Mouse (Mus musculus) heart, embryonic 15.5 days (tissue): ENCODE results near the gene Amigo2. TPM values are rescaled to one million over a fixed set of nuclear protein-coding genes. Genes with fewer than 3 reads are reported as not detected.

Source experiments
- ATAC-seq: fragments of 200-750 bp; cut with Nextera tagmentation; replicated peaks from 2 replicates; pipeline ENCODE4 v1.8.0; 2017; ENCODE audit warnings: low read depth, moderate TSS enrichment; ENCODE audit not compliant: insufficient number of reproducible peaks, insufficient read depth, low FRiP score
- H3K27ac ChIP-seq: fragments of 300-500 bp; sonication (generic); 2 replicates; pipeline ENCODE4 v1.5.1; 2015; ENCODE audit warnings: mild to moderate bottlenecking, inconsistent platforms
- H3K27me3 ChIP-seq: fragments of 300-500 bp; sonication (generic); 2 replicates; pipeline ENCODE4 v1.6.1; 2015; ENCODE audit warnings: inconsistent platforms
- H3K36me3 ChIP-seq: fragments of 300-500 bp; sonication (generic); 2 replicates; pipeline ENCODE4 v1.6.1; 2015; ENCODE audit warnings: mild to moderate bottlenecking, inconsistent platforms
- H3K4me1 ChIP-seq: fragments of 300-500 bp; sonication (generic); replicated peaks from 2 replicates; pipeline ENCODE4 v1.6.1; 2015; ENCODE audit warnings: inconsistent platforms
- H3K4me2 ChIP-seq: fragments of 300-500 bp; sonication (generic); 2 replicates; pipeline ENCODE4 v1.6.1; 2015; ENCODE audit warnings: inconsistent platforms, mild to moderate bottlenecking, moderate library complexity
- H3K4me3 ChIP-seq: fragments of 300-500 bp; sonication (generic); 2 replicates; pipeline ENCODE4 v1.5.1; 2015; ENCODE audit warnings: mild to moderate bottlenecking, inconsistent platforms
- H3K9ac ChIP-seq: fragments of 300-500 bp; sonication (generic); 2 replicates; pipeline ENCODE4 v1.6.1; 2015; ENCODE audit warnings: mild to moderate bottlenecking, inconsistent platforms
- H3K9me3 ChIP-seq: fragments of 300-500 bp; sonication (generic); replicated peaks from 2 replicates; pipeline ENCODE4 v1.6.1; 2016; ENCODE audit warnings: inconsistent platforms
- WGBS: fragments of 180-500 bp; shearing (Covaris S2); methylation state at CpG from one replicate; pipeline ENCODE4 v1.1.7; 2015; ENCODE audit warnings: mixed read lengths; 5-methylcytosine and 5-hydroxymethylcytosine counted together
- polyA plus RNA-seq: library from polyadenylated mRNA; unstranded; fragments of >200 nt; fragmentation: Nextera tagmentation; extraction: Ambion mirVana; gene quantifications from 2 replicates; pipeline ENCODE4 v1.2.1, GENCODE M21; 2015

Gene Amigo2
- polyA plus RNA-seq, 1 experiment from 2014 or later = 4.5 TPM

GRCm38 (mm10) chr15:97281712-97282571 lies 34.9 kb upstream of the Amigo2 start:
- H3K4me2 ChIP-seq = no peak overlapping the region
- H3K9me3 ChIP-seq = no peaks in the 10 kb centered on the region
- H3K36me3 ChIP-seq = no peaks in the 10 kb centered on the region
- H3K27ac ChIP-seq = no peak overlapping the region
- no peak overlapping the region for H3K9ac ChIP-seq
- ATAC-seq = no peak
- no peaks in the 10 kb centered on the region for H3K27me3 ChIP-seq
- no peaks in the 10 kb centered on the region; the same call in 1 of the 2 replicates for H3K4me1 ChIP-seq
- WGBS = 55% methylated on average over 10 of the region's 10 CpGs
- no peak overlapping the region for H3K4me3 ChIP-seq

- Histone ChIP-seq H3K36me3 (no peaks in the 10 kb centered on the region), H3K27ac (no peak overlapping the region), H3K4me1 (no peaks in the 10 kb centered on the region; the same call in 1 of the 2 replicates), H3K9ac (no peak overlapping the region), H3K4me3 (no peak overlapping the region), H3K9me3 (no peaks in the 10 kb centered on the region), H3K27me3 (no peaks in the 10 kb centered on the region), H3K4me2 (no peak overlapping the region)
- ATAC-seq = no peak
- WGBS = 41% methylated on average over 9 of the region's 9 CpGs
Measured at GRCm38 (mm10) chr15:97280776-97281175, 33.7 kb upstream of the Amigo2 start.

GRCm38 (mm10) chr15:97280131-97280530 lies 33.0 kb upstream of the Amigo2 start:
- ATAC-seq = no peak
- H3K27me3 ChIP-seq = no peaks in the 10 kb centered on the region
- H3K4me2 ChIP-seq = no peak overlapping the region
- H3K9ac ChIP-seq = no peak overlapping the region
- H3K9me3 ChIP-seq = no peaks in the 10 kb centered on the region
- no peaks in the 10 kb centered on the region for H3K36me3 ChIP-seq
- H3K4me1 ChIP-seq = no peaks in the 10 kb centered on the region; the same call in 1 of the 2 replicates
- H3K27ac ChIP-seq = no peak overlapping the region
- WGBS = 74% methylated on average over 8 of the region's 8 CpGs
- no peak overlapping the region for H3K4me3 ChIP-seq

- Histone ChIP-seq H3K4me3 (no peak overlapping the region), H3K9ac (no peak overlapping the region), H3K4me2 (no peak overlapping the region), H3K27ac (no peak overlapping the region), H3K9me3 (no peaks in the 10 kb centered on the region), H3K36me3 (no peaks in the 10 kb centered on the region), H3K27me3 (no peaks in the 10 kb centered on the region), H3K4me1 (no peaks in the 10 kb centered on the region; the same call in 1 of the 2 replicates)
- 93% methylated on average over 9 of the region's 9 CpGs for WGBS
- ATAC-seq = no peak
Measured at GRCm38 (mm10) chr15:97278340-97278948, 31.4 kb upstream of the Amigo2 start.

- no peaks in the 10 kb centered on the region for H3K36me3 ChIP-seq
- no peak overlapping the region for H3K4me3 ChIP-seq
- no peak overlapping the region for H3K9ac ChIP-seq
- H3K27ac ChIP-seq = no peak overlapping the region
- no peak overlapping the region for H3K4me2 ChIP-seq
- 76% methylated on average over 10 of the region's 10 CpGs for WGBS
- H3K27me3 ChIP-seq = no peaks in the 10 kb centered on the region
- H3K9me3 ChIP-seq = no peaks in the 10 kb centered on the region
- ATAC-seq = no peak
- no peaks in the 10 kb centered on the region; the same call in 1 of the 2 replicates for H3K4me1 ChIP-seq
Measured at GRCm38 (mm10) chr15:97277328-97277727, 30.2 kb upstream of the Amigo2 start.

GRCm38 (mm10) chr15:97276660-97277153 lies 29.6 kb upstream of the Amigo2 start:
- H3K4me1 ChIP-seq = no peaks in the 10 kb centered on the region
- WGBS = 76% methylated on average over 20 of the region's 20 CpGs

GRCm38 (mm10) chr15:97275626-97276395 lies 28.7 kb upstream of the Amigo2 start:
- WGBS = 87% methylated on average over 12 of the region's 12 CpGs
- Histone ChIP-seq H3K27ac (no peak overlapping the region), H3K9ac (no peak overlapping the region), H3K4me2 (no peak overlapping the region), H3K9me3 (no peaks in the 10 kb centered on the region), H3K36me3 (no peaks in the 10 kb centered on the region), H3K4me3 (no peak overlapping the region), H3K4me1 (no peaks in the 10 kb centered on the region), H3K27me3 (no peaks in the 10 kb centered on the region)
- no peak for ATAC-seq

More at GRCm38 (mm10) chr15:97276660-97277153, 29.6 kb upstream of the Amigo2 start:
- no peak overlapping the region for H3K4me3 ChIP-seq
- H3K4me2 ChIP-seq = no peak overlapping the region
- no peaks in the 10 kb centered on the region for H3K27me3 ChIP-seq
- no peaks in the 10 kb centered on the region for H3K36me3 ChIP-seq
- ATAC-seq = no peak
- H3K9ac ChIP-seq = no peak overlapping the region
- no peak overlapping the region for H3K27ac ChIP-seq
- H3K9me3 ChIP-seq = no peaks in the 10 kb centered on the region

GRCm38 (mm10) chr15:97272831-97273230 lies 25.7 kb upstream of the Amigo2 start:
- ATAC-seq = no peak
- H3K4me1 ChIP-seq = no peaks in the 10 kb centered on the region
- 73% methylated on average over 3 of the region's 3 CpGs for WGBS

GRCm38 (mm10) chr15:97271985-97272697 lies 25.1 kb upstream of the Amigo2 start:
- Histone ChIP-seq H3K4me1 (no peaks in the 10 kb centered on the region), H3K36me3 (no peaks in the 10 kb centered on the region), H3K4me3 (no peak overlapping the region), H3K4me2 (no peak overlapping the region), H3K27ac (no peak overlapping the region), H3K27me3 (no peaks in the 10 kb centered on the region), H3K9ac (no peak overlapping the region), H3K9me3 (no peaks in the 10 kb centered on the region)
- WGBS = 49% methylated on average over 7 of the region's 7 CpGs
- peak; percentile 47; the same call in 1 of the 2 replicates for ATAC-seq

More at GRCm38 (mm10) chr15:97272831-97273230, 25.7 kb upstream of the Amigo2 start:
- Histone ChIP-seq H3K27me3 (no peaks in the 10 kb centered on the region), H3K4me2 (no peak overlapping the region), H3K4me3 (no peak overlapping the region), H3K36me3 (no peaks in the 10 kb centered on the region), H3K27ac (no peak overlapping the region), H3K9ac (no peak overlapping the region), H3K9me3 (no peaks in the 10 kb centered on the region)

GRCm38 (mm10) chr15:97267094-97267695 lies 20.1 kb upstream of the Amigo2 start:
- Histone ChIP-seq H3K4me1 (no peaks in the 10 kb centered on the region), H3K4me3 (no peak overlapping the region), H3K4me2 (no peak overlapping the region), H3K27me3 (no peaks in the 10 kb centered on the region), H3K9ac (no peak overlapping the region), H3K9me3 (no peaks in the 10 kb centered on the region), H3K27ac (no peak overlapping the region), H3K36me3 (no peaks in the 10 kb centered on the region)
- ATAC-seq = no peak
- WGBS = 44% methylated on average over 8 of the region's 8 CpGs
